Mouse (Mus musculus) urinary bladder, postnatal 36 days (tissue): ENCODE measurements around the gene Nufip1.
"Not testable (repeated sequence)": the region's sequence is repeated elsewhere in the genome, so short reads cannot be mapped to it uniquely, and the experiment has no call there.

Experiments used
- DNase-seq, 2 experiments: peaks; one replicate each; pipeline ENCODE4 v3.0.0; 2022; ENCODE audit warnings: low spot score in 2 of 2, mixed read lengths in 1 of 2

The Nufip1 gene

DNA sequence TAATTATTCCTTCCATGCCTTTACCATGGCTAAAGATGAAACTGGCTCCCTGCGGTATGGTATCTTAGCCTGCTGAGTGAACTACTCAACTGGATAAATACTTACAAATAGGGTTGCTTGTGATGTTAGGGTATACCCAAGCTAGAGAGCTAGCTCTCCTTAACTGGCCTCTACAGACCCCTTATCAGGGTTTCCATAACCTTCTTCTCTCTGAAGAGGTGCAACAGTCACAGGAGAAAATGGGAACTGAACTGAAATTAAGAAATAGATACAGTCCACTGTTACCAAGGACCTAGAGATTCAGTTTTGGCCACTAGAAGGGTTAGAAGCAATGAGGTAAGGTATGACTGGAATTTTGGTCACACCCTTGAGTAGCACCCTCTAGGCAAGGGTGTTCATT is 34.6 kb downstream of the Nufip1 start:
- DNase-seq, result no peak

DNA sequence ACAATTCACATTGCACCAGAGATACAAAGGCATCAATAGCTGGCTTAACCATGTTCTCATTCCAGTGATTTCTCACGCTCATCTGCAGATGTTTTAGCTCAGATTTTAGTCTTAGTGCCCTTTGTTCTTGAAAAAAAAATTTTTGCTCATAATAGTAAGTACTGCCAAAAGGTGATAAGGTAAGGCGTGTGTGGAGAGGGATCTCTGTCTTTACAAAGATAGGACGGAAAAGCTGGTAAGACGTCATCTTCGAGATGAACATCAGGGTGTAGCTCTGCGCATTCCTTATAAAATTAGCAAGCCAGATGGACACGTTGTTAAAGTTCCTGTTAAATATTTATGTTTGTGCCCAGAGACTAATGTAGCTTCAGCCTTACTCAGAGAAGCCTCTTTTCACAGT is 35.2 kb downstream of the Nufip1 start:
- no peak for DNase-seq

DNA sequence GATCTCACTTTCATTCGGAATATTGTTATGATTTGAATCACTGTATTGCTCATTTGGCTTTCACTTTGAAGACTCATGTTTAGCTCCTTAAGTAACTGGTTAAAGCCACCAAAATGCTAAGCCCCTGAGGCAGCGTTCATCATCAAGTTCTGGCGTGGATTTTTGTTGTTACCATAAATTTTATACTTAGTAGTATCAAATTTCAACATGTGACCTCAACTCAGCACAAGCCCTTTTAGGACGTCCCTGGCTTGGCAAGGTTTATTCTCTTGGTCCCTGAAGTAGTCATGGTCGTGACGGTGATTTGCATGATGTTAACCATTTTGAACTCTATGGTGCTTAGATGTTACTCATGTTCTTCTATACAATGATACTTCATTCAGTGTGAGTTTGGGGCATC is 36.4 kb downstream of the Nufip1 start:
- no peak for DNase-seq

DNA sequence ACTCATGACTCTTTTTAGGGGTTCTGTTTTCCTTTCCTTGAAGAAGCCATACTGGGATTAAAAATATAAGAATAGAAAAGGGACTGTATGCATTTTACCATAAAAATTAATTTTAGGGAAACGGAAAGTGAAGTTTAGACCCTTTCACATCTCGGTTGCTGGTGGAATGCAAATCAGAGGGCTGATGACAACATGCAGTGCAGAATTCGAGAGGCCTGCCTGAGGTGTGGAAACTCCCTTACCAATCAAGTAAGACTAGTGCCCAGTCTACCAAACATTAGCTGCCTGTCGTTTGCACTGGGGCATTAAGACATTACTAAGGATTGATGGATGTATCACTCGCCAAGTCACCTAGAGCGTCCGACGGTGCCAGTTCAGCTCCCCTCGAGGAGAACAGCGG is 37.6 kb downstream of the Nufip1 start:
- no peak for DNase-seq

- peak; percentile 57 to 87 for DNase-seq
Measured at GRCm38 (mm10) chr14:76149531-76150179, 39.0 kb downstream of the Nufip1 start.

- DNase-seq, result no peak
Measured at GRCm38 (mm10) chr14:76150499-76150898, 39.8 kb downstream of the Nufip1 start.

GRCm38 (mm10) chr14:76151011-76151410 is 40.3 kb downstream of the Nufip1 start:
- DNase-seq, result no peak

GRCm38 (mm10) chr14:76151820-76152161 is 41.1 kb downstream of the Nufip1 start:
- no peak for DNase-seq

DNA sequence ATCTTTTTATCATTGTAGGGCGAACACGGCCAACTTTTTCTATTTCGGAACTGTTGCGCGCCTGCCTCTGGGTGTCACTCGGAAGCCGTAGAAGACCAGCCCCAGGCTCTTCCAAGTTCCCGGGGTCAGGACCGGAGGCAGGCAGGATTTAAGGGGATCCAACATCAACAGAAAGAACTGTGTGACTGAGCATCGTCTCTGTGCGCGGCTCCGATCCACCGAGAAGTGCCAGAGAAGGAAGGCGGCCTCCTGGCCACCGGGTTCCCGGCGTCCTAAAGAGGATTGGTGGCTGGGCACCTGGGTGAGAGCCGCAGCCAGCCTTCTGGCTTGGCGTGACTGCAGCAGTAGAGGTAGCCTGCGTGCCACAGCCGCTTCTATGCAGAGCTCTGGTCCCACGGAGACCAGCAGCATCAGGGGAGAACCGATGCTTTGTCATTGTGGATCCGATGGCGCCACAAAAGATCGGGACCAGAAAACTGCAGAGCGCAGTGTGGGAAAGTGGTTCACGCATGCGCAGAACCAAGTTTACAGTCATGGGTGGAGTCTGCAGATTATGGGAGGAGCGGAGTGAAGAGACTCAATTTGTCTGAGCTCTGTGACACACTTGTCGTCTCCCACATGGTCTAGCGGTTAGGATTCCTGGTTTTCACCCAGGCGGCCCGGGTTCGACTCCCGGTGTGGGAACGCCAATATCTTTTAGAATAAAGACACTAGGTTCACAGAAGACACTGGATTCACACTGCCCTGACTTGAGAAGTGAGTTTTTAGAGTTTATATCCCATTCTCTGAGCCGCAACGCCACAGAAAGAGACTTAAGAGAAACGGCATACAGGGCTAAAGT is 41.7 kb downstream of the Nufip1 start:
- peak; percentile 89 to 92 for DNase-seq

GRCm38 (mm10) chr14:76153003-76153675 is 42.4 kb downstream of the Nufip1 start:
- DNase-seq, result no peak

DNA sequence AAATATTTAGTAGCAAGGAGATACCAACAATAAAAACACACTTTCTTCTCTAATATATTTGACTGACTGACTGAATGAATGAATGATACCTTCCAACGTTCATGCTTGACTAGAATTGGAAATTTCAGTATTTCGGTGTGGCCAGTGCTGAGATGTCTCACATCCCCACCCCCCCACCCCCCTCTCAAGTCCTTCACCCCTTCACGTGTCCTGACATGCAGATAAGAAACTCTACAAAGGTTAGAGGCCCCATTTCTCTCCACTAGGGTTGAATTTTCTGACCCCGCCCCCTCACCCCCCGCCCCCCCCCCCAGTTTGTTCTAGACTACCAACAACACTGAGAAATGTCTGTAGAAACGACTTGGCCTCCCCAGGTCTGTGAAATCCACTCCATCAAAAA is 43.1 kb downstream of the Nufip1 start:
- DNase-seq, result no peak

DNA sequence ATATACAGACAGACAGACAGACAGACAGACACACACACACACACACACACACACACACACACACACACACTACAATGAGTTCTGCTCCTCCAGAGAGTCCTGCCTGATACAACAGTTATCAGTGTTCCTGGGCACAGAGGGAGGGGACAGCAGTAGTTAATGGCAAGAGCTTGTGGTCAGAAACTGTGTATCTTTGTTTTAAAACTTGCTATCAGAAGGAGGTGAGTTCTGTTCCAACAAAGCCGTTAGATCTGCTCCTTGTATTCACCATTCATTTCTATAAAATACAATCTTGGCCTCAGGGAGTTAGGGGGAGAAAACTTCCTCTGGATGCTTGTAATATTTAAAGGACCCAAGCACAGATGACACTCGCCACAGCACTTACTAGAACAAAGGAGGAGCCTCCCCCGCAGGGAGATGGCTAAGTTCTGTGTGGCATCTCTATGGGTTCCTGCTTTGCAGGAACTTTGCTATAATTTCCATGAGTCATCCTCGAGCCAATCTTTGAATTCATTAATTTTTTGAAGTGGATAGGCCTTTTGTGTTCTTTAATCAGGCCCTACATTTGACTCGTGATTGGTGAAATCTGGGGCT is 47.6 kb downstream of the Nufip1 start:
- DNase-seq, result no peak

DNA sequence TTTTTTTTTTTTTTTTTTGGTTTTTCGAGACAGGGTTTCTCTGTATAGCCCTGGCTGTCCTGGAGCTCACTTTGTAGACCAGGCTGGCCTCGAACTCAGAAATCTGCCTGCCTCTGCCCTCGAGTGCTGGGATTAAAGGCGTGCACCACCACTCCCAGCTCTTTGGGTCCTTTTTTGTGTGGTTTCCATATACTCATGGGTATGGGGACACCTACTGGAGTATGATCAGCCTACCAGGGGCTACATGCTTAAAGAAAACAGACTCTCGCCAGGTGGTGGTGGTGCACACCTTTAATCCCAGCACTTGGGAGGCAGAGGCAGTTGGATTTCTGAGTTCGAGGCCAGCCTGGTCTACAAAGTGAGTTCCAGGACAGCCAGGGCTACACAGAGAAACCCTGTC is 49.9 kb downstream of the Nufip1 start:
- not testable (repeated sequence) for DNase-seq

DNA sequence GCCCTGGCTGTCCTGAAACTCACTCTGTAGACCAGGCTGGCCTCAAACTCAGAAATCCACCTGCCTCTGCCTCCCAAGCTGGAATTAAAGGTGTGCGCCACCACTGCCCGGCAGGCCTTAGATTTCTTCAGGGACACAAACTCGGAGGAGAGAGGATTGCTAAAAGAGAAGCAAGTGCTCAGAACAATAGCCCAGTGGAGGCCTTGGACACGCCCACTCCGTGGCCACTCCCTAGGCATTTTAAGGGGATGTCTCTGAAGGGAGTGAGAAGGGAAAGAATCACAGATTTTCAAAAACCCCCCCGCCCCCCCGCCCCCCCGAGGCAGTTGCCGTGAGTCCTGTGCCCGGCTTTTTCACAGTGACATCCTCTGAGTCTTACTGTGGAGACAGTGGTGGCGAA is 53.5 kb downstream of the Nufip1 start:
- no peak for DNase-seq

- DNase-seq, result peak in 1 of 2 experiments; percentile 11
Measured at GRCm38 (mm10) chr14:76164904-76165755, 54.4 kb downstream of the Nufip1 start.

DNA sequence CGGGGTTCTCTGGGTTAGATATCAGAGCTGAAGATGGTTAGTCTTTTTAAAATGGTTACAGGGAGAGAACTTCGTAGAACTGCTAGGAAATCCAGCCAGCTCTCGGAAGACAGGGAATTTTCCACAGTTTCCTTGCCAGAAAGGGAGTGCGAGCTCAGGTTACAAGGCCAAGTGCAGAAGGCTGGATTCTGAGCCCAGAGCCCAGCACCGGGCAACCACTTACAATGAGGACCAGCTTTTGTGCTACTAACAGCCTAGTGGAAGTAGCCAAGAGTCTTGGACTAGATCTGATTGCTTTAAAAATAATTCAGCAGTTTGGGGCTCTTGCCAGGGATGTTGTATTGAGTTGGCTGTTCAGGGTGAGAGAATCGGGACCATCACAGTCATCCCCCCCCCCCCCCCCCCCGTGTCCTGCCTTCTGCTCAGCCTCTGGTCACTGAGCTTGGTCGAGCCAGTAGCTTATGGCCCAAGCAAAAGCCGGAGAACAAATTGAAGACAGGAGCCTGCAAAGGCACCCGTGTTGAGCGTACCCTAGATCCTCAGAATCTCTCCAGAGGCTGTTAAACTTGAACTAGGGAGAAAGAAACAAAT is 59.3 kb downstream of the Nufip1 start:
- DNase-seq, result peak in 1 of 2 experiments; percentile 23

- no peak for DNase-seq
Measured at GRCm38 (mm10) chr14:76171285-76171684, 60.6 kb downstream of the Nufip1 start.

DNA sequence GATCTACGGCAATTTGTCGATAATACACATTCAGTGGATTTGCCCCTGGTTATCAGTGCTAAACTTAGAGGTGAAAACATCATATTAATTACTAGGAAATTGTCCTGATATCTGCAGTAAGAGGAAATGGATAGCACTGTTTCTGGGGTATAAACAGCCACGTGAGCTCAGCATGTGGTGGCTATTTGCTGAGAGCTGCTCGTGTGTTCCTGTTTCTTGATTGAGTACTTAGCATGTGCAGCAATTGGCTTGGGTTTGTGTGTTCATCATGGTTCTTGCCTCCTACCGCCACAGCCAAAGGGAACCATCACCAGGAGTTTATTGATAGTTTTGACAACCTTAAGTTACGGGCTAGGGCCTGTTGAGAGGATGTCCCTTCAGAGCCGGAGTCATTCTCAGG is 63.6 kb downstream of the Nufip1 start:
- DNase-seq, result no peak

DNA sequence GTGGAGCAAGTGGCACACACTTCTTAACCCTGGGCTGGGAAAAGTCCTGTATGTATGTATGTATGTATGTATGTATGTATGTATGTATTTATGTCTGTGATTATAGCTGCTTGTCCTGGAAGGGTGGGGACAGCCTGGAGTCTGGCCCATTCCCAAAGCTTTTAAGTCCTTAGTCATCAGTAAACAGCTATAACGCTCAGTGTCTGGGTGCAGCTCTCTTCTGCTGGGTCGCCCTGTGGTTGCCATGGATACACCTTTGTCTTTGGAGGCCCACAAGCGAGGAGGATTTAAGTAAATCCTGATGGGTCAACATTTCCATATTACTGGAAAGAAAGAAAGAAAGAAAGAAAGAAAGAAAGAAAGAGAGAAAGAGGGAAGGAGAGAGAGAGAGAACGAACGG is 65.1 kb downstream of the Nufip1 start:
- DNase-seq, result no peak

GRCm38 (mm10) chr14:76177230-76177629 is 66.5 kb downstream of the Nufip1 start:
- no peak for DNase-seq

DNA sequence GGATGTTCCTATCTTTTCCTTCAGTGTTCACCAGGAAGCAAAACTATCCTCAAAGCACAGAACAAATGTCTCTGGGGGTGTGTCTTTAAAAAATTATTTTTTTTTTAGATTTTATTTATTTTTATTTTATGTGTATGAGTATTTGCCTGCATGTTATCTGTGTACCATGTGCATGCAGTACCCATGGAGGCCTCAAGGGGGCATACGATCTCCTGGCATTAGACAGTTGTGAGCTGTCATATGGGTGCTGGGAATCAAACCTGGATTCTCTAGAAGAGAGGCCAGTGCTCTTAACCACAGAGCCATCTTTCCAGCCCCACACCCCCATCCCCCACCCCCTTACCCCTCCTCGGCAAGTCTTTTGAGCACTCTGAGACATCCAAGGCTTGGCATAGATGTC is 67.8 kb downstream of the Nufip1 start:
- no peak for DNase-seq
